ENCODE assay signal across 19 mouse cellular contexts in genomic region chr10:17563351-17563749, GRCm38 (mm10).
DNase-seq lines count a peak whose midpoint lies in the region; ATAC-seq lines count a peak whose summit lies in the region.
"Had no signal": no experiment of that assay in that cellular context is flagged by ENCODE, and none has a peak within 500 bp of the region (broad histone marks: within the 10 kb centered on the region; RNA-seq: fewer than 3 reads in every experiment).

No protein-coding gene starts in this region.

- H3K9me3 ChIP-seq in forebrain, embryonic 15.5 days: no peaks in the 10 kb centered on the region
- H3K9me3 ChIP-seq in forebrain, embryonic 10.5 days: no peaks in the 10 kb centered on the region
- no peaks in the 10 kb centered on the region for H3K9me3 ChIP-seq in liver, embryonic 12.5 days (replicated peaks)
- no peaks in the 10 kb centered on the region for H3K9me3 ChIP-seq in midbrain, embryonic 10.5 days (replicated peaks)
- H3K9me3 ChIP-seq in midbrain, embryonic 13.5 days: no peaks in the 10 kb centered on the region
- H3K9me3 ChIP-seq: G1E; heart, embryonic 10.5 days; hindbrain, embryonic 10.5 days; stomach, embryonic 15.5 days had no signal

- H3K36me3 ChIP-seq in forebrain, embryonic 15.5 days: no peaks in the 10 kb centered on the region
- no peaks in the 10 kb centered on the region for H3K36me3 ChIP-seq in forebrain, embryonic 10.5 days (replicated peaks)
- no peaks in the 10 kb centered on the region for H3K36me3 ChIP-seq in liver, embryonic 12.5 days
- H3K36me3 ChIP-seq in midbrain, embryonic 10.5 days: no peaks in the 10 kb centered on the region
- H3K36me3 ChIP-seq in midbrain, embryonic 13.5 days: no peaks in the 10 kb centered on the region
- H3K36me3 ChIP-seq: G1E; heart, embryonic 10.5 days; hindbrain, embryonic 10.5 days; stomach, embryonic 15.5 days had no signal

- H3K4me1 ChIP-seq in forebrain, embryonic 15.5 days: peaks cover 15% of the 10 kb centered on the region
- peaks cover 40% of the 10 kb centered on the region for H3K4me1 ChIP-seq in forebrain, embryonic 10.5 days
- peaks cover 50% of the 10 kb centered on the region for H3K4me1 ChIP-seq in liver, embryonic 12.5 days
- H3K4me1 ChIP-seq in midbrain, embryonic 10.5 days: peaks cover 30% of the 10 kb centered on the region
- H3K4me1 ChIP-seq in midbrain, embryonic 13.5 days (replicated peaks): peaks cover 10% of the 10 kb centered on the region; the same call in 1 of the 2 replicates

- H3K4me3 ChIP-seq in forebrain, embryonic 15.5 days: no peak overlapping the region
- H3K4me3 ChIP-seq in forebrain, embryonic 10.5 days: no peak overlapping the region
- H3K4me3 ChIP-seq in liver, embryonic 12.5 days: no peak overlapping the region
- H3K4me3 ChIP-seq in midbrain, embryonic 10.5 days: no peak overlapping the region
- no peak overlapping the region for H3K4me3 ChIP-seq in midbrain, embryonic 13.5 days (replicated peaks)
- H3K4me3 ChIP-seq: heart, embryonic 10.5 days; hindbrain, embryonic 10.5 days; layer of hippocampus, adult 2 months; stomach, embryonic 15.5 days had no signal

- H3K9ac ChIP-seq in forebrain, embryonic 15.5 days (replicated peaks): no peak overlapping the region
- 0 out of 2 replicates have a peak overlapping the region, but pooled peaks have one; percentile 6 for H3K9ac ChIP-seq in liver, embryonic 12.5 days
- no peak overlapping the region for H3K9ac ChIP-seq in midbrain, embryonic 13.5 days (replicated peaks)
- H3K9ac ChIP-seq: stomach, embryonic 15.5 days had no signal

- peak; percentile 46 for ATAC-seq in forebrain, embryonic 15.5 days (replicated peaks)
- ATAC-seq in liver, embryonic 12.5 days: no peak
- no peak for ATAC-seq in midbrain, embryonic 13.5 days
- ATAC-seq: hindbrain, postnatal 0 days; intestine, postnatal 0 days had no signal

- DNase-seq in forebrain, embryonic 10.5 days (ENCODE audit: extremely low spot score, low spot score): no peak
- DNase-seq in liver: no peak
- DNase-seq in midbrain, embryonic 10.5 days (ENCODE audit: low spot score): no peak
- DNase-seq in embryo, embryonic 11 days: no peak
- DNase-seq: adrenal gland, postnatal 25 days; cerebellum, adult 11-12 months; right cerebral cortex, postnatal 25 days; thymus, postnatal 25 days had no signal

- 42% methylated on average over 4 of the region's 4 CpGs for WGBS in forebrain, embryonic 15.5 days
- 80% methylated on average over 4 of the region's 4 CpGs for WGBS in forebrain, embryonic 10.5 days
- WGBS in liver, embryonic 12.5 days (ENCODE audit: insufficient replicate concordance): 33% methylated on average over 4 of the region's 4 CpGs
- WGBS in midbrain, embryonic 10.5 days: 68% methylated on average over 4 of the region's 4 CpGs
- WGBS in midbrain, embryonic 13.5 days: 53% methylated on average over 4 of the region's 4 CpGs

- H3K27me3 ChIP-seq in forebrain, embryonic 15.5 days: no peaks in the 10 kb centered on the region
- H3K27me3 ChIP-seq in forebrain, embryonic 10.5 days (ENCODE audit: poor library complexity, severe bottlenecking): no peaks in the 10 kb centered on the region
- no peaks in the 10 kb centered on the region for H3K27me3 ChIP-seq in liver, embryonic 12.5 days (replicated peaks)
- H3K27me3 ChIP-seq in midbrain, embryonic 10.5 days (ENCODE audit: low read depth, poor library complexity, severe bottlenecking): no peaks in the 10 kb centered on the region
- H3K27me3 ChIP-seq in midbrain, embryonic 13.5 days: no peaks in the 10 kb centered on the region
- H3K27me3 ChIP-seq: stomach, embryonic 15.5 days had no signal

- H3K4me2 ChIP-seq in forebrain, embryonic 15.5 days (replicated peaks): no peak overlapping the region
- peak overlapping the region; percentile 43 for H3K4me2 ChIP-seq in liver, embryonic 12.5 days
- no peak overlapping the region for H3K4me2 ChIP-seq in midbrain, embryonic 13.5 days (replicated peaks)
- H3K4me2 ChIP-seq: stomach, embryonic 15.5 days had no signal

- peak overlapping the region; percentile 52 for H3K27ac ChIP-seq in forebrain, embryonic 15.5 days (replicated peaks)
- H3K27ac ChIP-seq in forebrain, embryonic 10.5 days: no peak overlapping the region
- H3K27ac ChIP-seq in liver, embryonic 12.5 days: 0 out of 2 replicates have a peak overlapping the region, but pooled peaks have one; percentile 8
- 0 out of 2 replicates have a peak overlapping the region, but pooled peaks have one; percentile 23 for H3K27ac ChIP-seq in midbrain, embryonic 10.5 days (replicated peaks)
- no peak overlapping the region for H3K27ac ChIP-seq in midbrain, embryonic 13.5 days
- H3K27ac ChIP-seq: heart, embryonic 10.5 days; hindbrain, embryonic 10.5 days; hindbrain, postnatal 0 days; kidney, postnatal 0 days; layer of hippocampus, adult 2 months; stomach, embryonic 15.5 days had no signal

Comparison
In these comparisons a context has a peak if more than half of its experiments do, and no peak if none do; other contexts are left out.
1. H3K27ac ChIP-seq: peak in forebrain, embryonic 15.5 days (single experiment), liver, embryonic 12.5 days (single experiment) and midbrain, embryonic 10.5 days (single experiment); none in forebrain, embryonic 10.5 days (single experiment) and midbrain, embryonic 13.5 days (single experiment).